Mouse (Mus musculus): Measurements from ENCODE around the gene Smagp. TPM values are rescaled to one million over a fixed set of nuclear protein-coding genes. Genes with fewer than 3 reads are reported as not detected.
A peak's percentile ranks its signal among the peaks of the same experiment; 100 is the strongest.

Gene Smagp
- polyA plus RNA-seq, 1 experiment from 2014 or later = 11.7 TPM

- ChIA-PET CTCF (interaction anchor here (2.3 kb wide), 1 partner anchor 12 kb away, joined by 6 read pairs; no protein-coding TSS in a partner anchor), POLR2A (interaction anchor here (0.7 to 3.4 kb wide), 3 partner anchors 13 to 415 kb away, joined by 3 to 9 read pairs (median 5); partner anchors contain the start of gene Tfcp2)
- DNase-seq (ENCODE audit: low read depth, low spot score) (no peak), ATAC-seq (peak; percentile 68)
- in situ Hi-C loops (cut with MboI; ENCODE audit: low pct_unique_long_range_greater_than_20kb) = no loop called here
- peak; percentile 88 for TF ChIP-seq CTCF (IDR thresholded peaks at IDR 0.05)
- H3K27me3 ChIP-seq = no peaks in the 10 kb centered on the region
Measured at GRCm38 (mm10) chr15:100600047-100600695, 36.6 kb downstream of the Smagp start.

GRCm38 (mm10) chr15:100599276-100600046, 37.3 kb downstream of the Smagp start, which contains the start of gene Pou6f1:
Pou6f1 (minus strand) TSS chr15:100599984.
- TF ChIP-seq CTCF (IDR thresholded peaks at IDR 0.05) = no peak
- ATAC-seq = peak; percentile 27
- CTCF ChIA-PET = interaction anchor here (2.3 kb wide), 1 partner anchor 11 kb away, joined by 6 read pairs; no protein-coding TSS in a partner anchor
- H3K27me3 ChIP-seq = no peaks in the 10 kb centered on the region
- in situ Hi-C loops (cut with MboI; ENCODE audit: low pct_unique_long_range_greater_than_20kb) = no loop called here
- DNase-seq (ENCODE audit: low read depth, low spot score) = no peak
- POLR2A ChIA-PET = interaction anchor here (0.7 to 3.4 kb wide), 3 partner anchors 14 to 414 kb away, joined by 3 to 9 read pairs (median 5); partner anchors contain the start of gene Tfcp2

DNA sequence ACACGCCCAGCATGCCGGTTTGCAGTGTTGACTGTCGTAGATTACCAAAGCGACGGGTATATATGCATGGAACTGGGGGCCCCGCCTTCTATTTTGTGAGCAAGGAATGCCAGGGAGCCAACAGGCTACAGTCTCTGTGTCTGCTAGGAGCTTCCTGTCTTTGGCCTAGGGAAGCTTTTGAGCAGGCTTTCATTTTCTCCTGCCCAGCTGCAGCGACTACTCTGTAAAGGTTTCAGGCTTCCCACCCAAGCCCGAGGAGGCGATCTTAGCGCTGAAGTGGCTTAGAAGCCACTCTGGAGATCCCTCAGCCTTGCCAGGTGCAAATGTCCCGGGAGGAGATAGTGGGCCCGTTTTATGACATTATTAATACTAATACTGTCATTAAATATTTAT, 37.9 kb downstream of the Smagp start:
- ChIA-PET POLR2A (interaction anchor here (1.4 to 3.4 kb wide), 2 partner anchors 15 to 47 kb away, joined by 3 to 9 read pairs; partner anchors contain the start of gene Tfcp2), CTCF (interaction anchor here (2.3 kb wide), 1 partner anchor 11 kb away, joined by 6 read pairs; no protein-coding TSS in a partner anchor)
- H3K27me3 ChIP-seq = no peaks in the 10 kb centered on the region
- ATAC-seq = peak; percentile 14
- in situ Hi-C loops (cut with MboI; ENCODE audit: low pct_unique_long_range_greater_than_20kb) = no loop called here
- no peak for TF ChIP-seq CTCF (IDR thresholded peaks at IDR 0.05)
- no peak for DNase-seq (ENCODE audit: low read depth, low spot score)

DNA sequence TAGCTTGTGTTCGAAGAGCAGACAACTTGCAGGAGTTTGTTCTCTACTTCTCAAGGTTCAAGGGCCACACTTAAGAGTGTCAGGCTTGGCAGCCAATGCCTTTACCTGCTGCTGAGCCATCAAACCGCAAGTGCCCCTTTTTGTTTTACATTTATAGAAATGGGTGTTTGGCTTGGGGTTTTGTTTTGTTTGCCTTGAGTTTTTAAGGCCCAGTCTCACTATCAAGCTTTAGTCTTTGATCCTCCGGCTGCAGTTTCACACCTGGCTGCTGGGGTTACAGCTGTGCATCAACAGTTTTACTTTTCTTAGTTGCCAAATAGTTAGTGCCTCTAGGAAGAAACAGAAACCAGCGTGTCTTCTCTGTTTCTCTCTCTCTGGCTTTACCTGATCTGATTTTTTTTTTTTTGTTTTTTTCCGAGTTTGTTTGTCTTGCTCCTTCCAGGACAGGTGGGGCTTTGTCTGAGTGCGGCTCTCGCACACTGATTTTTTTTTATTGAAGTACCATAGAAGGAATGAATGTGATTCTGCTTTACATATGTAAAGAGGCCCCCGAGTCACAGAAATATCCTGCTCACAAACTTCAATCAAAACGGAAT, 38.4 kb downstream of the Smagp start:
- no peak for TF ChIP-seq CTCF (IDR thresholded peaks at IDR 0.05)
- ChIA-PET POLR2A (interaction anchor here (1.4 to 3.4 kb wide), 2 partner anchors 15 to 47 kb away, joined by 3 to 9 read pairs; partner anchors contain the start of gene Tfcp2), CTCF (interaction anchor here (2.3 kb wide), 1 partner anchor 10 kb away, joined by 6 read pairs; no protein-coding TSS in a partner anchor)
- ATAC-seq (no peak), DNase-seq (ENCODE audit: low read depth, low spot score) (no peak)
- in situ Hi-C loops (cut with MboI; ENCODE audit: low pct_unique_long_range_greater_than_20kb) = no loop called here
- no peaks in the 10 kb centered on the region for H3K27me3 ChIP-seq

- DNase-seq (ENCODE audit: low read depth, low spot score) (no peak), ATAC-seq (no peak)
- no peak for TF ChIP-seq CTCF (IDR thresholded peaks at IDR 0.05)
- H3K27me3 ChIP-seq = no peaks in the 10 kb centered on the region
- in situ Hi-C loops (cut with MboI; ENCODE audit: low pct_unique_long_range_greater_than_20kb) = no loop called here
- ChIA-PET CTCF (interaction anchor here (0.7 kb wide), 1 partner anchor 20 kb away, joined by 3 read pairs; no protein-coding TSS in a partner anchor), POLR2A (no interaction called here)
Measured at GRCm38 (mm10) chr15:100592817-100593216, 43.9 kb downstream of the Smagp start.

- ATAC-seq (no peak), DNase-seq (ENCODE audit: low read depth, low spot score) (no peak)
- no peaks in the 10 kb centered on the region for H3K27me3 ChIP-seq
- ChIA-PET CTCF (interaction anchor here (0.9 kb wide), 1 partner anchor 22 kb away, joined by 3 read pairs; no protein-coding TSS in a partner anchor), POLR2A (interaction anchor here (0.6 kb wide), 1 partner anchor 75 kb away, joined by 6 read pairs; no protein-coding TSS in a partner anchor)
- in situ Hi-C loops (cut with MboI; ENCODE audit: low pct_unique_long_range_greater_than_20kb) = no loop called here
- TF ChIP-seq CTCF (IDR thresholded peaks at IDR 0.05) = no peak
Measured at GRCm38 (mm10) chr15:100590436-100590835, 46.3 kb downstream of the Smagp start.

DNA sequence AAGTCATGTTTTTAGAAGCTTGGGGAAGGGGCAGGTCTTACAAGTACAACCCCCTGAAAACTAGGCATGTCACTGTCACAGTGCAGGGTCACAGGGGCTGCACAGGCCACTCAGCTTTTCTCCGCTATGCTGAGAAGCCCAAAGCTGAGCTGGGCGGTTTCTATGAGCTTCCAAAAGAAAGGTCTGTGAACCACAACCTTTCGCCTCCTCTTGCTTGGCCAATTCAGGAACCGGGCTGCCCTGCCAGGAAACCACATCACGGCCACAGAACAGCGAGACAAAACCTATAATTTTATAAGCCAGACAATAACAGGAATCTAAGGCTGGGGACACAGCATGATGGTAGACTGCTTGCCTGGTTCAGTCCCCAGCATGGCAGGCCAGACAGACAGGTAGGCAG, 48.4 kb downstream of the Smagp start:
- no peak for TF ChIP-seq CTCF (IDR thresholded peaks at IDR 0.05)
- POLR2A ChIA-PET = no interaction called here
- ATAC-seq = no peak
- H3K27me3 ChIP-seq = no peaks in the 10 kb centered on the region
- CTCF ChIA-PET = interaction anchor here (1.9 kb wide), 1 partner anchor 11 kb away, joined by 6 read pairs; the partner anchor contains the start of gene Pou6f1
- no peak for DNase-seq (ENCODE audit: low read depth, low spot score)
- in situ Hi-C loops (cut with MboI; ENCODE audit: low pct_unique_long_range_greater_than_20kb) = no loop called here

DNA sequence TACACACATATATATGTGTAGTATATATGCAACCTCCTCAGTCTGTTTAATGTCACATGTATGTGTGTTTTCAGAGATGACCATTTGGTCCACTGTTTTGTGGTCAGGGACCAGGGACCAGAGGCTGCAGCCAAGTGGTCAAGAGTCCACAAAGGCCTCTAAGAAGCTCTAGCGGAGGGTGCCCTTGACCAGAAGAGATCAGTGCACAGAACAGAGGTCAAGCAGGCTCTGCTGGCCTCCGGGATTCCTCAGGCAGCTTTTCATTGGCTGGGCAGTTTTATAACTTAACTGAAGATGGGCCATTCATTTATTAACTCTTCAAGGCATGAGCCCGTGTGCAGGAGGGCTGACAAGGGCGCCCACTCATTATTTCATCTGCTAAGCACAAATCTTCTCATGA, 49.6 kb downstream of the Smagp start:
- in situ Hi-C loops (cut with MboI; ENCODE audit: low pct_unique_long_range_greater_than_20kb) = no loop called here
- ChIA-PET CTCF (interaction anchor here (1.2 to 1.9 kb wide), 2 partner anchors 12 to 35 kb away, joined by 3 to 6 read pairs; partner anchors contain the start of genes Pou6f1 and Tfcp2), POLR2A (interaction anchor here (0.5 kb wide), 1 partner anchor 361 kb away, joined by 3 read pairs; no protein-coding TSS in a partner anchor)
- no peak for DNase-seq (ENCODE audit: low read depth, low spot score)
- no peaks in the 10 kb centered on the region for H3K27me3 ChIP-seq
- no peak for TF ChIP-seq CTCF (IDR thresholded peaks at IDR 0.05)
- ATAC-seq = no peak

DNA sequence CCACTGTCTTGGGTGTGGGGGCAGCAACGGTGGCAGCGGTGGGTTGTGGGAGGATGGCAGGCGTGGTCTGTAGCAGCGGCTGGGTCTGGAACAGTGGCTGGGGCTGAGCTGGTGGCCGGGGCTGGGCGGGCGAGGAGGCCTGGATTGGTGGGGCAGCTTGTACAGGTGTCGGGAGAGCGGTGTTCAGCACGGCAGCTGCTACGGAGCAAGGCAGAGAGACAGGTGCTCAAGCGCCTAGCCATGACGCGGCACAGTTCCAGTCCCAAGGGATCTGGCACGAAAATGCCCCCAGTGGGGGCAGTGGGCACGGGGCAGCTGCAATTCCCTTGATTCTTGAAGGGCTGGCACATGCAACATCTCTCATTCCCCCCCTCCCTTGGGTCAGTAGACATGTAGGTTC, 50.8 kb downstream of the Smagp start:
- POLR2A ChIA-PET = no interaction called here
- TF ChIP-seq CTCF (IDR thresholded peaks at IDR 0.05) = no peak
- in situ Hi-C loops (cut with MboI; ENCODE audit: low pct_unique_long_range_greater_than_20kb) = no loop called here

GRCm38 (mm10) chr15:100580108-100580507, 56.6 kb downstream of the Smagp start:
- in situ Hi-C loops (cut with MboI; ENCODE audit: low pct_unique_long_range_greater_than_20kb) = no loop called here
- CTCF ChIA-PET = no interaction called here
- POLR2A ChIA-PET = no interaction called here
- DNase-seq (ENCODE audit: low read depth, low spot score) = no peak
- no peak for ATAC-seq
- no peak for TF ChIP-seq CTCF (IDR thresholded peaks at IDR 0.05)
- H3K27me3 ChIP-seq = no peaks in the 10 kb centered on the region

More for the DNA sequence above, 50.8 kb downstream of the Smagp start:
- no peak for DNase-seq (ENCODE audit: low read depth, low spot score)
- ATAC-seq = no peak
- CTCF ChIA-PET = no interaction called here
- no peaks in the 10 kb centered on the region for H3K27me3 ChIP-seq

All from Patski (cell line).